Mouse (Mus musculus): ENCODE measurements at regions not wholly inside any gene's neighbourhood (a gene's known extent, or its start where the extent isn't known, plus 50 kb on each side); places are given as distances from the start of the nearest gene placed in this dataset.

GRCm38 (mm10) chr1:176683146-176683545 is 130.7 kb downstream of the Cep170 start:
- H3K36me3 ChIP-seq (ENCODE audit: control insufficient read depth, insufficient read depth), result no peaks in the 10 kb centered on the region
- no peak overlapping the region for H3K4me3 ChIP-seq (ENCODE audit: insufficient read depth, poor library complexity, severe bottlenecking)
- H3K27me3 ChIP-seq (ENCODE audit: control insufficient read depth, insufficient read depth, insufficient read length), result no peaks in the 10 kb centered on the region
- H3K79me2 ChIP-seq (ENCODE audit: control insufficient read depth, insufficient read depth), result no peaks in the 10 kb centered on the region
- TF ChIP-seq CTCF (IDR thresholded peaks at IDR 0.05; ENCODE audit: control insufficient read depth, insufficient read depth, insufficient read length) (no peak), MYOD1 (IDR thresholded peaks at IDR 0.05; ENCODE audit: control insufficient read depth, insufficient read length, low read depth) (no peak), CEBPB (IDR thresholded peaks at IDR 0.05; ENCODE audit: low read depth) (no peak)
- H3K79me3 ChIP-seq (ENCODE audit: low read depth), result no peaks in the 10 kb centered on the region
- no peak overlapping the region for H3ac ChIP-seq (ENCODE audit: control insufficient read depth, insufficient read length, low read depth)

- TF ChIP-seq FOSL1 (IDR thresholded peaks at IDR 0.05; ENCODE audit: insufficient read depth, low read length, poor library complexity, severe bottlenecking) (no peak), USF1 (IDR thresholded peaks at IDR 0.05; ENCODE audit: low read depth) (peak; percentile 19), MAX (IDR thresholded peaks at IDR 0.05) (no peak)
- no peaks in the 10 kb centered on the region for H3K36me3 ChIP-seq (ENCODE audit: control insufficient read depth, insufficient read depth)
- H3ac ChIP-seq (ENCODE audit: control insufficient read depth, insufficient read length, low read depth), result no peak overlapping the region
- H3K4me3 ChIP-seq (ENCODE audit: insufficient read depth, poor library complexity, severe bottlenecking), result no peak overlapping the region
- H3K79me3 ChIP-seq (ENCODE audit: low read depth), result no peaks in the 10 kb centered on the region
- no peaks in the 10 kb centered on the region for H3K79me2 ChIP-seq (ENCODE audit: control insufficient read depth, insufficient read depth)
- no peaks in the 10 kb centered on the region for H3K27me3 ChIP-seq (ENCODE audit: control insufficient read depth, insufficient read depth, insufficient read length)
Measured at GRCm38 (mm10) chr1:176681971-176682370, 131.9 kb downstream of the Cep170 start.

DNA sequence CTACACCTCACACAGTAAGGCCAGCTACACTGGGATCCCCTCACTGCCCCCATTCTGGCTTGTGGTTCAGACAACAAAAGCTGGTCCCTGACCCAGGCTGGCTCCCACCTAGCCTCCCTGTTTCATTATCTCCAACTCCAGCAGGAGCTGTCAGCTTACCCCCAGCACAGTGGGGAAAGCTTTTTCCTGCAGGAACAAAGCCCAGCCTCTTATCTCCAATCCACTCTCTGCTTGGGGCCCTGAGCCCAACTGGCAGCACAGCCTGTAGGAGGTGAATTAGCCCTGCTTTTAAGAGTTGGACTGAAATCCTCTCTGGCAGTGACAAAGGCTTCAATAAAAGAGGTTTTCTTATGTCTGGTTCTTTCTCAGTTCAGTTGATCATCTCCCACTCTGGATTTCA is 138.7 kb downstream of the Cep170 start:
- no peaks in the 10 kb centered on the region for H3K36me3 ChIP-seq (ENCODE audit: control insufficient read depth, insufficient read depth)
- TF ChIP-seq USF1 (IDR thresholded peaks at IDR 0.05; ENCODE audit: low read depth) (no peak), CEBPB (IDR thresholded peaks at IDR 0.05; ENCODE audit: low read depth) (no peak), MAX (IDR thresholded peaks at IDR 0.05) (no peak)
- H3K4me3 ChIP-seq (ENCODE audit: insufficient read depth, poor library complexity, severe bottlenecking), result no peak overlapping the region
- no peaks in the 10 kb centered on the region for H3K79me2 ChIP-seq (ENCODE audit: control insufficient read depth, insufficient read depth)
- no peak overlapping the region for H3ac ChIP-seq (ENCODE audit: control insufficient read depth, insufficient read length, low read depth)
- H3K27me3 ChIP-seq (ENCODE audit: control insufficient read depth, insufficient read depth, insufficient read length), result no peaks in the 10 kb centered on the region
- H3K79me3 ChIP-seq (ENCODE audit: low read depth), result no peaks in the 10 kb centered on the region

- Histone ChIP-seq H3K27me3 (ENCODE audit: control insufficient read depth, insufficient read depth, insufficient read length) (no peaks in the 10 kb centered on the region), H3ac (ENCODE audit: control insufficient read depth, insufficient read length, low read depth) (no peak overlapping the region), H3K79me2 (ENCODE audit: control insufficient read depth, insufficient read depth) (no peaks in the 10 kb centered on the region), H3K36me3 (ENCODE audit: control insufficient read depth, insufficient read depth) (no peaks in the 10 kb centered on the region), H3K4me3 (ENCODE audit: insufficient read depth, poor library complexity, severe bottlenecking) (no peak overlapping the region), H3K79me3 (ENCODE audit: low read depth) (no peaks in the 10 kb centered on the region)
- TF ChIP-seq CEBPB (IDR thresholded peaks at IDR 0.05; ENCODE audit: low read depth), result no peak
- no peak for TF ChIP-seq MAX (IDR thresholded peaks at IDR 0.05)
- no peak for TF ChIP-seq MYOD1 (IDR thresholded peaks at IDR 0.05; ENCODE audit: control insufficient read depth, insufficient read length, low read depth)
- TF ChIP-seq USF1 (IDR thresholded peaks at IDR 0.05; ENCODE audit: low read depth), result no peak
- no peak for TF ChIP-seq MYOG (IDR thresholded peaks at IDR 0.05; ENCODE audit: control insufficient read depth, extremely low read depth, insufficient read length)
- no peak for TF ChIP-seq FOSL1 (IDR thresholded peaks at IDR 0.05; ENCODE audit: insufficient read depth, low read length, poor library complexity, severe bottlenecking)
- TF ChIP-seq CTCF (IDR thresholded peaks at IDR 0.05; ENCODE audit: control insufficient read depth, insufficient read depth, insufficient read length), result no peak
Measured at GRCm38 (mm10) chr1:176671081-176671480, 142.8 kb downstream of the Cep170 start.

- Histone ChIP-seq H3K4me3 (ENCODE audit: insufficient read depth, poor library complexity, severe bottlenecking) (no peak overlapping the region), H3K79me2 (ENCODE audit: control insufficient read depth, insufficient read depth) (no peaks in the 10 kb centered on the region), H3K36me3 (ENCODE audit: control insufficient read depth, insufficient read depth) (no peaks in the 10 kb centered on the region), H3ac (ENCODE audit: control insufficient read depth, insufficient read length, low read depth) (no peak overlapping the region), H3K27me3 (ENCODE audit: control insufficient read depth, insufficient read depth, insufficient read length) (no peaks in the 10 kb centered on the region), H3K79me3 (ENCODE audit: low read depth) (no peaks in the 10 kb centered on the region)
- TF ChIP-seq FOSL1 (IDR thresholded peaks at IDR 0.05; ENCODE audit: insufficient read depth, low read length, poor library complexity, severe bottlenecking), result no peak
- no peak for TF ChIP-seq MYOG (IDR thresholded peaks at IDR 0.05; ENCODE audit: control insufficient read depth, extremely low read depth, insufficient read length)
- TF ChIP-seq MAX (IDR thresholded peaks at IDR 0.05), result no peak
Measured at GRCm38 (mm10) chr1:176667552-176668306, 146.1 kb downstream of the Cep170 start.

GRCm38 (mm10) chr1:176660286-176660685 is 153.6 kb downstream of the Cep170 start:
- Histone ChIP-seq H3K79me3 (ENCODE audit: low read depth) (no peaks in the 10 kb centered on the region), H3K27me3 (ENCODE audit: control insufficient read depth, insufficient read depth, insufficient read length) (no peaks in the 10 kb centered on the region), H3ac (ENCODE audit: control insufficient read depth, insufficient read length, low read depth) (no peak overlapping the region), H3K36me3 (ENCODE audit: control insufficient read depth, insufficient read depth) (no peaks in the 10 kb centered on the region), H3K79me2 (ENCODE audit: control insufficient read depth, insufficient read depth) (no peaks in the 10 kb centered on the region), H3K4me3 (ENCODE audit: insufficient read depth, poor library complexity, severe bottlenecking) (no peak overlapping the region)
- TF ChIP-seq FOSL1 (IDR thresholded peaks at IDR 0.05; ENCODE audit: insufficient read depth, low read length, poor library complexity, severe bottlenecking) (no peak), MAX (IDR thresholded peaks at IDR 0.05) (no peak), MYOD1 (IDR thresholded peaks at IDR 0.05; ENCODE audit: control insufficient read depth, insufficient read length, low read depth) (no peak), CTCF (IDR thresholded peaks at IDR 0.05; ENCODE audit: control insufficient read depth, insufficient read depth, insufficient read length) (no peak), CEBPB (IDR thresholded peaks at IDR 0.05; ENCODE audit: low read depth) (no peak), USF1 (IDR thresholded peaks at IDR 0.05; ENCODE audit: low read depth) (no peak), MYOG (IDR thresholded peaks at IDR 0.05; ENCODE audit: control insufficient read depth, extremely low read depth, insufficient read length) (no peak)

Data from C2C12 (cell line).